Mouse (Mus musculus) kidney, adult 2 months (tissue): ENCODE measurements around the gene 2310039H08Rik. TPM values are rescaled to one million over a fixed set of nuclear protein-coding genes. Genes with fewer than 3 reads are reported as not detected.

Experiments
- DNase-seq: peaks from one replicate; pipeline ENCODE4 v3.0.0; 2021
- H3K27ac ChIP-seq: fragments of 200-500 bp; 2 replicates; pipeline ENCODE4 v1.5.1; 2012; ENCODE audit warnings: low read depth, low read length, control low read depth, inconsistent platforms; ENCODE audit not compliant: insufficient read depth
- H3K27me3 ChIP-seq: fragments of 200-500 bp; replicated peaks from 2 replicates; pipeline ENCODE4 v1.6.1; 2012; ENCODE audit warnings: mild to moderate bottlenecking, moderate library complexity, low read length, inconsistent platforms; ENCODE audit not compliant: control insufficient read depth, insufficient read depth
- H3K36me3 ChIP-seq: fragments of 200-500 bp; 2 replicates; pipeline ENCODE4 v1.6.1; 2012; ENCODE audit warnings: mild to moderate bottlenecking, moderate library complexity, low read length, inconsistent platforms; ENCODE audit not compliant: control insufficient read depth, insufficient read depth
- H3K4me1 ChIP-seq: fragments of 200-500 bp; 2 replicates; pipeline ENCODE4 v1.6.1; 2011; ENCODE audit warnings: low read length; ENCODE audit not compliant: control insufficient read depth, insufficient read depth
- H3K4me3 ChIP-seq: fragments of 200-500 bp; 2 replicates; pipeline ENCODE4 v1.5.1; 2011; ENCODE audit warnings: mild to moderate bottlenecking, low read depth, low read length, control low read depth; ENCODE audit not compliant: insufficient read depth
- CTCF ChIP-seq: fragments of 200-500 bp; conservative IDR thresholded peaks from 2 replicates; pipeline ENCODE4 v1.5.1; 2011; ENCODE audit warnings: low read depth, mild to moderate bottlenecking, control low read depth, low read length, moderate library complexity, mixed read lengths; ENCODE audit not compliant: insufficient read depth, insufficient read length
- POLR2A ChIP-seq: fragments of 200-500 bp; IDR thresholded peaks from one replicate; pipeline ENCODE4 v1.6.1; 2011; ENCODE audit warnings: low read depth, low read length, control low read depth
- WGBS: fragments of 180-500 bp; shearing (Covaris S2); methylation state at CpG from one replicate; pipeline ENCODE4 v1.1.7; 2018; 5-methylcytosine and 5-hydroxymethylcytosine counted together
- polyA plus RNA-seq: library from polyadenylated mRNA; depleted of rRNA; stranded (reverse); fragments of >200 nt; gene quantifications from 2 replicates; pipeline ENCODE4 v1.2.3, GENCODE M21; 2012

Gene 2310039H08Rik
- polyA plus RNA-seq, 1 experiment: 131 TPM

DNA sequence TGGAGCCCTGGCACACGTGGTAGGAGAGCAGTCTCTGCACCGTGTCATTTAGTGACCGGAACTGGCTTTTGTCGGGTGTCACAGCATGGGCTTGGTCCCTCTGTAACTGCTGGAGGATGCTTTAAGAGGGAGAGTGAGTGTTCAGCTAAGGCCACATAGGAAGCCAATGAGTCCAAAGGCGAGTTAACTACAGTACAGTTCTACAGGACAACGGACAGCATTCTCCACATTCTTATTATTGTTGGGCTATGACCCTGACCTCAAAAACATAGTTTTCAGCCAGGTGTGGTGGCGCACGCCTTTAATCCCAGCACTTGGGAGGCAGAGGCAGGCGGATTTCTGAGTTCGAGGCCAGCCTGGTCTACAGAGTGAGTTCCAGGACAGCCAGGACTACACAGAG is 35.9 kb downstream of the 2310039H08Rik start:
- no peak overlapping the region for H3K27ac ChIP-seq
- H3K4me3 ChIP-seq: no peak overlapping the region
- 75% methylated on average over 10 of the region's 10 CpGs for WGBS
- no peaks in the 10 kb centered on the region for H3K4me1 ChIP-seq
- no peak for DNase-seq
- H3K36me3 ChIP-seq: peaks cover 1% of the 10 kb centered on the region; the same call in 1 of the 2 replicates
- H3K27me3 ChIP-seq: no peaks in the 10 kb centered on the region
- no peak for TF ChIP-seq POLR2A
- TF ChIP-seq CTCF: no peak

GRCm38 (mm10) chr17:46809131-46809830 is 36.8 kb downstream of the 2310039H08Rik start:
- WGBS: 75% methylated on average over 6 of the region's 6 CpGs
- H3K27ac ChIP-seq: no peak overlapping the region
- H3K27me3 ChIP-seq: no peaks in the 10 kb centered on the region
- peaks cover 1% of the 10 kb centered on the region; the same call in 1 of the 2 replicates for H3K36me3 ChIP-seq
- TF ChIP-seq POLR2A (no peak), CTCF (no peak)
- no peaks in the 10 kb centered on the region for H3K4me1 ChIP-seq
- no peak overlapping the region for H3K4me3 ChIP-seq
- peak; percentile 11 for DNase-seq

GRCm38 (mm10) chr17:46810672-46811071 is 38.2 kb downstream of the 2310039H08Rik start:
- TF ChIP-seq CTCF: no peak
- no peak for TF ChIP-seq POLR2A
- WGBS: 97% methylated on average over 3 of the region's 3 CpGs
- Histone ChIP-seq H3K4me3 (no peak overlapping the region), H3K27ac (no peak overlapping the region), H3K4me1 (no peaks in the 10 kb centered on the region), H3K27me3 (no peaks in the 10 kb centered on the region), H3K36me3 (peaks cover 1% of the 10 kb centered on the region; the same call in 1 of the 2 replicates)
- DNase-seq: no peak

GRCm38 (mm10) chr17:46812442-46812841 is 40.0 kb downstream of the 2310039H08Rik start:
- TF ChIP-seq POLR2A (no peak), CTCF (no peak)
- H3K4me3 ChIP-seq: no peak overlapping the region
- no peak overlapping the region for H3K27ac ChIP-seq
- peaks cover 1% of the 10 kb centered on the region; the same call in 1 of the 2 replicates for H3K36me3 ChIP-seq
- no peaks in the 10 kb centered on the region for H3K4me1 ChIP-seq
- WGBS: 92% methylated on average over 1 of the region's 1 CpGs
- no peaks in the 10 kb centered on the region for H3K27me3 ChIP-seq
- no peak for DNase-seq

- WGBS: 75% methylated on average over 8 of the region's 8 CpGs
- H3K36me3 ChIP-seq: no peaks in the 10 kb centered on the region; the same call in 1 of the 2 replicates
Observed at GRCm38 (mm10) chr17:46813637-46814036, 41.2 kb downstream of the 2310039H08Rik start.

GRCm38 (mm10) chr17:46814497-46814896 is 42.1 kb downstream of the 2310039H08Rik start:
- Histone ChIP-seq H3K4me1 (no peaks in the 10 kb centered on the region), H3K27ac (no peak overlapping the region), H3K36me3 (no peaks in the 10 kb centered on the region; the same call in 1 of the 2 replicates), H3K4me3 (no peak overlapping the region), H3K27me3 (no peaks in the 10 kb centered on the region)
- TF ChIP-seq POLR2A (no peak), CTCF (no peak)
- DNase-seq: no peak
- 94% methylated on average over 6 of the region's 6 CpGs for WGBS

More at GRCm38 (mm10) chr17:46813637-46814036, 41.2 kb downstream of the 2310039H08Rik start:
- TF ChIP-seq CTCF (no peak), POLR2A (no peak)
- no peak for DNase-seq
- Histone ChIP-seq H3K27me3 (no peaks in the 10 kb centered on the region), H3K4me1 (no peaks in the 10 kb centered on the region), H3K4me3 (no peak overlapping the region), H3K27ac (no peak overlapping the region)

DNA sequence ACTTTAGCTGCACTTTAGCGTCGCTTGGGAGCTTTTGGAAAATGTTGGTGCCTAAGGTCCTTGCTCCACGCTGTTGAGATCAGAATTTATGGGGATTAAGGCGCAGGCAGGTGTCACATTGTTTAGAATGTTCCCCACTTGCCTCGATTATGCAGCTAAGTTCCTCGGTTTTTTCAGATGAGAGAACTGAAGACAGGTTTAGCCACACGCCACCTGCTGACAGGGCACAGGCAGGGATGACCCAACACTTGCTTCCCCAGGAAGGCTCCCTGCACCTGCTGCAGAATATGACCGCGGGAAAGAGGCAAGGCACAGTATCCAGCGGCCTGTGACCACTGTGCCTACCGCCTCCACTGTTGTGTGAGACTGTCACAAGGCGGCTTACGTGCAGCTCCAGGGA is 43.9 kb downstream of the 2310039H08Rik start:
- DNase-seq: no peak
- H3K27ac ChIP-seq: no peak overlapping the region
- H3K4me3 ChIP-seq: no peak overlapping the region
- no peaks in the 10 kb centered on the region for H3K27me3 ChIP-seq
- H3K4me1 ChIP-seq: no peaks in the 10 kb centered on the region
- H3K36me3 ChIP-seq: no peaks in the 10 kb centered on the region; the same call in 1 of the 2 replicates
- TF ChIP-seq POLR2A: no peak
- TF ChIP-seq CTCF: no peak
- 68% methylated on average over 13 of the region's 13 CpGs for WGBS
